Mouse (Mus musculus) mesoderm, embryonic 11.5 days (tissue): ENCODE results near the gene Tmem212.

Experiments used
- DNase-seq: peaks from one replicate; pipeline ENCODE4 v3.0.0-alpha.2; 2012; ENCODE audit warnings: low read depth, low spot score

Tmem212 gene

GRCm38 (mm10) chr3:27843266-27843665, 52.9 kb downstream of the Tmem212 start:
- no peak for DNase-seq

GRCm38 (mm10) chr3:27842856-27843255, 53.3 kb downstream of the Tmem212 start:
- no peak for DNase-seq

- no peak for DNase-seq
Observed at GRCm38 (mm10) chr3:27840311-27840710, 55.9 kb downstream of the Tmem212 start.

GRCm38 (mm10) chr3:27839795-27840194, 56.4 kb downstream of the Tmem212 start:
- DNase-seq = no peak

- no peak for DNase-seq
Observed at GRCm38 (mm10) chr3:27839231-27839630, 56.9 kb downstream of the Tmem212 start.

GRCm38 (mm10) chr3:27836297-27836696, 59.9 kb downstream of the Tmem212 start:
- DNase-seq = no peak

GRCm38 (mm10) chr3:27835786-27836185, 60.4 kb downstream of the Tmem212 start:
- DNase-seq = no peak

- no peak for DNase-seq
Observed at GRCm38 (mm10) chr3:27828755-27829154, 67.4 kb downstream of the Tmem212 start.

GRCm38 (mm10) chr3:27827236-27827635, 68.9 kb downstream of the Tmem212 start:
- no peak for DNase-seq

GRCm38 (mm10) chr3:27825985-27826384, 70.2 kb downstream of the Tmem212 start:
- DNase-seq = no peak
